Mouse (Mus musculus) ZHBTc4 (cell line): ENCODE measurements around the gene Prune2.

Experiments used
- DNase-seq: peaks from one replicate; pipeline ENCODE4 v3.0.0-alpha.2; 2011; ENCODE audit warnings: low read depth, low spot score

Prune2 gene

GRCm38 (mm10) chr19:16955613-16956271, at the start of gene Prune2:
TSS of gene Prune2 (plus strand) at chr19:16956118.
- peak; percentile 82 for DNase-seq

GRCm38 (mm10) chr19:16911507-16911906, 44.4 kb upstream of the Prune2 start:
- DNase-seq: no peak

- no peak for DNase-seq
Measured at GRCm38 (mm10) chr19:16924516-16924915, 31.4 kb upstream of the Prune2 start.

- no peak for DNase-seq
Measured at GRCm38 (mm10) chr19:16934664-16935063, 21.3 kb upstream of the Prune2 start.

DNA sequence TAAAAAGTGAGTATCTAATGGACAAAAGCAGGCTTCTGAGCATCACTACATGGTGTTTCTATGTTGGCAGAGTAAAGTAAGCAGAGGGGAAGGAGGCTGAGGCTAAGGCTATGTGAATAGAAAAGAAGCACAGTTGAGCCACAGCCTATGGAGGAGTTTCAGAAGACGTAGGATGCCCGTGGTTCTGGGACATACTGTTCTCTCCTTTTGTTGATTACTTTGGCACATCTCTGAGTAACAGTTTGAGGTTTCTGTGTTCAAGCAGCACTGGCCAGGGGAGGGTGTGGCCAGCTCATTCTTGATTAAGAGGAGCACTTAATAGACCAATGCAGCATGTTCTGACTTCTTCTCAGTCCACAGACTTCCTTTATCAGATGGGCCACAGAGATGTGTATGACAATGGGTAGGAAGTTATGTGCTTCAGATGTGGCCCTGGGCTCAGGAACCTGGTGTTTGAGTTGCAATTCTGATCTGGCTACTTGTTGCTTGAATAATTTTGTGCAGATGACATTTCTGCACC, 7.1 kb upstream of the Prune2 start:
- DNase-seq: no peak

GRCm38 (mm10) chr19:16949341-16949740, 6.6 kb upstream of the Prune2 start:
- no peak for DNase-seq

- no peak for DNase-seq
Measured at GRCm38 (mm10) chr19:16950051-16950450, 5.9 kb upstream of the Prune2 start.

GRCm38 (mm10) chr19:16950664-16951363, 5.1 kb upstream of the Prune2 start:
- no peak for DNase-seq

DNA sequence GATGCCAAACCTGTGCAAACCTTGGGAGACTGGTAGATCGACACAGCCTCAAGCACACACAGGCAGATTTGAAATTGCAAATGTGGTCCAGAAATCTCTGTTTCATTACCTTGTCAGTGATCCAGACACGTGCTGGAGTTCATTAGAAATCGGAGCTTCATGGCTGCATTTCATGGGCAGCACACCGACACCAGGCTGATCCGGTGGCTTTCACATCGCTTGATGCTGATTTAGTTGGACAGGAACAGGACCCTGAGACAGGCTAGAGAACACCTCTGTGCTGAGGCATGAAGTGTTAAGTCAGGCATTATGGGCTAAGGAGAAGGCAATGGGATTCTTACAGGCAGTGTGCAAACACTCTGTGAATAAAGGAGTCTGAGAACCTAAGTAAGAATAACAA, 1.2 kb upstream of the Prune2 start:
- DNase-seq: no peak

- no peak for DNase-seq
Measured at GRCm38 (mm10) chr19:16955231-16955612, 696 bp upstream of the Prune2 start.

GRCm38 (mm10) chr19:16956319-16956718, 401 bp downstream of the Prune2 start:
- no peak for DNase-seq

DNA sequence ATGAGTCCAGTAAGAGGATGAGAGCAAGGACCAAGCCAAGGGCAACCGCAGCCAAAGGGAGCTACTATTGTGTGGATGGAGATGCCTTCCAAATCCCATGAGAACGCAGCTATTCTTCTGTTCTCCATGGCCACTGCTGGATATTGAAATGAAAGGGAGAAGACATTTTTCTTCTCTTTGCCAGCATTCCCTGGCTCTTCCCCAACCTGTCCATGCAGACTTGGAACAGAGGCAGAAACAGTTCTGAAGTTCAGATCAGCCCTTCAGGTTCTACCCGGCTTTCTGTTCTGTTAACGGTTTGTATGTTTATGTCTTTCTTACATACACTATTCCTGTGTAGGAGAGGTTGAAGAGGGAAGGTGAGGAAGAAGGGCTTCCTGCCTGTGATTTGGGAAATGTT, 3.1 kb downstream of the Prune2 start:
- DNase-seq: no peak

DNA sequence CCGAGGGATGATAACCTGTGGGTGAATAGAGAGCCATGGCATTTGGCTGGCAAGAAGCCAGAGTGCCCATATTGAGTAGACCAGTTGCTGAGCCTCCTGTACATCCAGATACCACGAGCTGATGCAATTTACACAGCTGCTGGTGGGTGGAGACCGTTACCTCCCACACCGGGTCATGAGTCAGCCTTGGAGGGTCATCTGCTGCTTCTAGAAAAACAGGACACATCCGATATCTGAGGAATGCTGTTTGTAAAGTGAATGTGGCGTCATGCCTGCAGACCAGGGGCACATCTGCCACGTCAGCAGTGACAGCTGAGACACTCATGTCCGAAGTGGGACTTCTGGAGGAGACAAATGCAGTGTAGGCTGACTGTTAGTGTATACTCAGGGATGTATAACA, 3.6 kb downstream of the Prune2 start:
- DNase-seq: no peak

- no peak for DNase-seq
Measured at GRCm38 (mm10) chr19:16961036-16961435, 5.1 kb downstream of the Prune2 start.

DNA sequence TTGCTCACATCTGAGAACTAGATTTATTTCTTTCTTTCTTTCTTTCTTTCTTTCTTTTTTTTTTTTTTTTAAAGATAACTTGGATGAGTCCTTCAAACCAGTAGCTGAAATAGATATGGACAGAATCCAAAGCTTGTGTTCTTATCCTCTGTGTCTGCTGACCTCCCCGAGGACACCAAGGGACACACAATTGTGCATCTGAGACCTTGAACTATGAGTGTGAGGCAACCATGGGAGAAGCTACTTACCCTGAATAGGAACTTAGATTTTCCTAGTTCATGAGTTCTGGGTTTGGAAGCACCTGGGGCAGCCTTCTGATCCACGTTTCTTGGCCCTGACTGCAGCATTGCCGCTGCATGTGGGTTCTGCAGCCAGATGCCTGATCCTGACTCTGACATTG, 7.3 kb downstream of the Prune2 start:
- DNase-seq: no peak

- no peak for DNase-seq
Measured at GRCm38 (mm10) chr19:16968768-16969167, 12.8 kb downstream of the Prune2 start.

GRCm38 (mm10) chr19:16970612-16971011, 14.7 kb downstream of the Prune2 start:
- peak; percentile 14 for DNase-seq

DNA sequence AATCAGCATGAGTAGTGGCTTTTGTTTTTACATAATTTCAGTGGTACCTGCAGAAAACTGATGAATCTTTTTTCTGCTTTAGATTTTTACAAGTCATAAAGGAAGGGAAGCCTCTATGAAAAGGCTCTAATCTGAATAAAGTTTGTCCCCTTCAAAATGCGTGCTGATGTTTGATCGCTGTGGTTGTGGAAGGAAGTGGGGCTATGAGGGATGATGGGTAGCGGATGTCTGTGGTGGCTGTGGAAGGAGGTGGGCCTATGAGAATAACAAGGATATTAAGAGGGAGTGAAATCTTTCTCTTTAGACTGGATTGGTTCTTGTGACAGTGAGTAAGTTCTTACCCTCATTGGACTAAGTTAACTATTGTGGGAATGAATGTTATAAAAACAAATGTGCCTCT, 23.0 kb downstream of the Prune2 start:
- no peak for DNase-seq

GRCm38 (mm10) chr19:16981743-16982142, 25.8 kb downstream of the Prune2 start:
- no peak for DNase-seq

DNA sequence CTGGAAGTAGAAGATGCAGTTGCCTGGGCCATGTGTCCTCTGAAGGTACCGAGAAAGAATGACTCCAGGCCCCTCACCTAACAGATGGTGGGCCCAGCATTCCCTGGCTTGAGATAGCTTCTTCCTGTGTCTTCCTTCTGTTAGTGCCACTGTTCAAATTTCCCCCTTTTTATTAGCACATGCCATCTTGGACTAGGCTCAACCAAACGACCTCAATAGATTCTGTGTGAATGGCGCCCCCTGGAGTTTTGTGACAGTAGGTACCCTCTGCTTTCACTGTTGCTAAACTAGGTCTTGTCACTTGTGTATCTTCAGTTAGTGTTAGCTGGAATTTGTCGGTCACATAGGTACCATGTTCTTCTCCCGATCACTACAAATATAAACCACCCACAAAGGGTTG, 29.0 kb downstream of the Prune2 start:
- DNase-seq: peak; percentile 68

- no peak for DNase-seq
Measured at GRCm38 (mm10) chr19:16987984-16988383, 32.1 kb downstream of the Prune2 start.

GRCm38 (mm10) chr19:16992151-16992550, 36.2 kb downstream of the Prune2 start:
- no peak for DNase-seq

DNA sequence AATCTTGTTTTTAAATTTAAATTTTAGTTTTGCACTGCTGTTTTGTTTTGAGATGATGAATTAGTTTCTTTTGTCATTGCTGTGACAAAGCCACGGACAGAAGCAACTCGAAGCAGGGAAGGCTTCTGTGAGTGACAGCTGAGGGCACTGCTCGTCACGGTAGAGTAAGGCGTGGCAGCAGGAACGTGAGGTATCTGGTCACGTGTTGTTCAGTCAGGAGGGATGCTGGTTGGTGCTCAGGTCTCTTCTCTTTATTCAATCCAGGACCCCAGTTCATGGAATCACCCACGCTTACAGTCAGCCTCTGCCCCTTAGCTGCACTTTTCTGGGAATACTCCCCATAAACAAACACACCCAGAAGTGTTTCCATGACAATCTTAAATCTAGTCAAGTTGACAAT, 38.3 kb downstream of the Prune2 start:
- no peak for DNase-seq
